Comparison of ENCODE assay signal across 10 mouse cellular contexts in genomic region chr15:27613255-27613654, GRCm38 (mm10). TPM values are rescaled to one million over a fixed set of nuclear protein-coding genes. Genes with fewer than 3 reads are reported as not detected.
A peak's percentile ranks its signal among the peaks of the same experiment; 100 is the strongest.
DNase-seq lines count a peak whose midpoint lies in the region; ATAC-seq and TF ChIP-seq lines count a peak whose summit lies in the region.
"Had no signal": no experiment of that assay in that cellular context is flagged by ENCODE, and none has a peak within 500 bp of the region (broad histone marks: within the 10 kb centered on the region; RNA-seq: fewer than 3 reads in every experiment).

No protein-coding gene starts in this region.

- no peaks in the 10 kb centered on the region for H3K27me3 ChIP-seq in hindbrain, postnatal 0 days (ENCODE audit: insufficient read depth, low read length)
- no peaks in the 10 kb centered on the region for H3K27me3 ChIP-seq in hindbrain, embryonic 10.5 days (ENCODE audit: insufficient read depth, poor library complexity, severe bottlenecking)
- no peaks in the 10 kb centered on the region for H3K27me3 ChIP-seq in midbrain, embryonic 12.5 days
- no peaks in the 10 kb centered on the region for H3K27me3 ChIP-seq in midbrain, postnatal 0 days (ENCODE audit: insufficient read depth, low read length)
- no peaks in the 10 kb centered on the region for H3K27me3 ChIP-seq in forebrain, embryonic 16.5 days (replicated peaks; ENCODE audit: control insufficient read depth, insufficient read depth, low read length)
- no peaks in the 10 kb centered on the region for H3K27me3 ChIP-seq in liver, postnatal 0 days (ENCODE audit: insufficient read depth, low read length)
- H3K27me3 ChIP-seq: embryonic facial prominence, embryonic 13.5 days had no signal

- peak; percentile 25 for ATAC-seq in hindbrain, postnatal 0 days
- 0 out of 2 replicates have a peak, but pooled peaks have one; percentile 21 for ATAC-seq in midbrain, embryonic 12.5 days (ENCODE audit: low FRiP score, low read depth)
- ATAC-seq in midbrain, postnatal 0 days (ENCODE audit: low FRiP score), result no peak
- 0 out of 2 replicates have a peak, but pooled peaks have one; percentile 32 for ATAC-seq in forebrain, embryonic 16.5 days
- ATAC-seq in liver, postnatal 0 days, result peak; percentile 64
- no peak for ATAC-seq in frontal cortex, adult (ENCODE audit: low TSS enrichment)

- H3K4me1 ChIP-seq in hindbrain, postnatal 0 days (ENCODE audit: insufficient read depth, low read length), result no peaks in the 10 kb centered on the region
- H3K4me1 ChIP-seq in hindbrain, embryonic 10.5 days (replicated peaks), result no peaks in the 10 kb centered on the region; the same call in 1 of the 2 replicates
- H3K4me1 ChIP-seq in midbrain, embryonic 12.5 days, result no peaks in the 10 kb centered on the region
- no peaks in the 10 kb centered on the region for H3K4me1 ChIP-seq in midbrain, postnatal 0 days (ENCODE audit: insufficient read depth, low read length)
- no peaks in the 10 kb centered on the region for H3K4me1 ChIP-seq in forebrain, embryonic 16.5 days (replicated peaks; ENCODE audit: control insufficient read depth, insufficient read depth, low read length)
- H3K4me1 ChIP-seq in liver, postnatal 0 days (ENCODE audit: insufficient read depth), result no peaks in the 10 kb centered on the region
- H3K4me1 ChIP-seq: embryonic facial prominence, embryonic 13.5 days had no signal

- H3K27ac ChIP-seq in hindbrain, postnatal 0 days, result no peak overlapping the region
- H3K27ac ChIP-seq in hindbrain, embryonic 10.5 days, result no peak overlapping the region
- H3K27ac ChIP-seq in midbrain, embryonic 12.5 days (replicated peaks), result no peak overlapping the region
- H3K27ac ChIP-seq in midbrain, postnatal 0 days (ENCODE audit: low read depth, low read length), result no peak overlapping the region
- no peak overlapping the region for H3K27ac ChIP-seq in forebrain, embryonic 16.5 days (ENCODE audit: low read length)
- no peak overlapping the region for H3K27ac ChIP-seq in liver, postnatal 0 days (ENCODE audit: low read depth)
- H3K27ac ChIP-seq: embryonic facial prominence, embryonic 13.5 days; left cerebral cortex, adult 2 months had no signal

- WGBS in hindbrain, postnatal 0 days, result 92% methylated on average over 4 of the region's 4 CpGs
- WGBS in hindbrain, embryonic 10.5 days, result 97% methylated on average over 4 of the region's 4 CpGs
- 94% methylated on average over 4 of the region's 4 CpGs for WGBS in midbrain, embryonic 12.5 days
- WGBS in midbrain, postnatal 0 days, result 93% methylated on average over 4 of the region's 4 CpGs
- WGBS in forebrain, embryonic 16.5 days, result 92% methylated on average over 4 of the region's 4 CpGs
- 87% methylated on average over 4 of the region's 4 CpGs for WGBS in liver, postnatal 0 days (ENCODE audit: insufficient replicate concordance)

- TF ChIP-seq CTCF in hindbrain, postnatal 0 days (IDR thresholded peaks at IDR 0.05; ENCODE audit: low read depth), result no peak
- TF ChIP-seq CTCF in midbrain, postnatal 0 days (IDR thresholded peaks at IDR 0.05), result no peak
- TF ChIP-seq CTCF in liver, postnatal 0 days (IDR thresholded peaks at IDR 0.05; ENCODE audit: low read depth), result no peak

- no peak for TF ChIP-seq EP300 in liver, postnatal 0 days (IDR thresholded peaks at IDR 0.05; ENCODE audit: low read depth)

- H3K4me3 ChIP-seq in hindbrain, postnatal 0 days (ENCODE audit: low read length), result no peak overlapping the region
- H3K4me3 ChIP-seq in hindbrain, embryonic 10.5 days, result no peak overlapping the region
- H3K4me3 ChIP-seq in midbrain, embryonic 12.5 days, result no peak overlapping the region
- H3K4me3 ChIP-seq in midbrain, postnatal 0 days (ENCODE audit: low read depth, low read length), result no peak overlapping the region
- no peak overlapping the region for H3K4me3 ChIP-seq in forebrain, embryonic 16.5 days (replicated peaks; ENCODE audit: low read length)
- H3K4me3 ChIP-seq in liver, postnatal 0 days (ENCODE audit: low read depth, low read length), result no peak overlapping the region
- H3K4me3 ChIP-seq: embryonic facial prominence, embryonic 13.5 days; left cerebral cortex, adult 2 months had no signal

- no peak overlapping the region for H3K4me2 ChIP-seq in hindbrain, postnatal 0 days (ENCODE audit: low read depth, low read length)
- H3K4me2 ChIP-seq in midbrain, embryonic 12.5 days (replicated peaks), result no peak overlapping the region
- no peak overlapping the region for H3K4me2 ChIP-seq in midbrain, postnatal 0 days (ENCODE audit: low read depth, low read length, poor library complexity, severe bottlenecking)
- H3K4me2 ChIP-seq in forebrain, embryonic 16.5 days (ENCODE audit: low read length), result no peak overlapping the region
- H3K4me2 ChIP-seq in liver, postnatal 0 days (ENCODE audit: low read depth, low read length), result no peak overlapping the region
- H3K4me2 ChIP-seq: embryonic facial prominence, embryonic 13.5 days had no signal

- no peak overlapping the region for H3K9ac ChIP-seq in hindbrain, postnatal 0 days (replicated peaks; ENCODE audit: low read length)
- H3K9ac ChIP-seq in midbrain, embryonic 12.5 days (replicated peaks), result no peak overlapping the region
- H3K9ac ChIP-seq in midbrain, postnatal 0 days (replicated peaks; ENCODE audit: low read length, poor library complexity, severe bottlenecking), result no peak overlapping the region
- no peak overlapping the region for H3K9ac ChIP-seq in forebrain, embryonic 16.5 days (replicated peaks; ENCODE audit: low read depth, low read length)
- no peak overlapping the region for H3K9ac ChIP-seq in liver, postnatal 0 days (replicated peaks)
- H3K9ac ChIP-seq: embryonic facial prominence, embryonic 13.5 days had no signal

- peaks cover 11% of the 10 kb centered on the region; the same call in 1 of the 2 replicates for H3K36me3 ChIP-seq in hindbrain, postnatal 0 days (ENCODE audit: insufficient read depth, low read length)
- H3K36me3 ChIP-seq in hindbrain, embryonic 10.5 days, result peaks cover 70% of the 10 kb centered on the region
- H3K36me3 ChIP-seq in midbrain, embryonic 12.5 days, result peaks cover 30% of the 10 kb centered on the region
- peaks cover 15% of the 10 kb centered on the region for H3K36me3 ChIP-seq in midbrain, postnatal 0 days (ENCODE audit: insufficient read depth, low read length)
- peaks cover 11% of the 10 kb centered on the region; the same call in 1 of the 2 replicates for H3K36me3 ChIP-seq in forebrain, embryonic 16.5 days (ENCODE audit: control insufficient read depth, insufficient read depth)
- peaks cover 56% of the 10 kb centered on the region for H3K36me3 ChIP-seq in liver, postnatal 0 days (replicated peaks; ENCODE audit: insufficient read depth, low read length)

- no peaks in the 10 kb centered on the region for H3K9me3 ChIP-seq in hindbrain, postnatal 0 days (ENCODE audit: low read length)
- H3K9me3 ChIP-seq in hindbrain, embryonic 10.5 days, result no peaks in the 10 kb centered on the region
- H3K9me3 ChIP-seq in midbrain, embryonic 12.5 days, result no peaks in the 10 kb centered on the region
- no peaks in the 10 kb centered on the region for H3K9me3 ChIP-seq in midbrain, postnatal 0 days (ENCODE audit: low read length)
- H3K9me3 ChIP-seq in forebrain, embryonic 16.5 days (ENCODE audit: control insufficient read depth, low read length), result no peaks in the 10 kb centered on the region
- H3K9me3 ChIP-seq in liver, postnatal 0 days (ENCODE audit: low read length), result no peaks in the 10 kb centered on the region
- H3K9me3 ChIP-seq: embryonic facial prominence, embryonic 13.5 days had no signal

- DNase-seq in hindbrain, postnatal 0 days (ENCODE audit: low spot score), result no peak
- DNase-seq in hindbrain, embryonic 10.5 days (ENCODE audit: low spot score), result no peak
- no peak for DNase-seq in midbrain, postnatal 0 days (ENCODE audit: low spot score)
- DNase-seq in liver, postnatal 0 days, result no peak
- no peak for DNase-seq in retina, postnatal 1 day

RNA-seq across cellular contexts. Expression of gene Otulin, which starts 17.2 kb away (rescaled TPM):
- 15.9 and 16.5 TPM in 2 replicates for total RNA-seq in hindbrain, postnatal 0 days (2014; rRNA removed)
- 25.4 and 26.3 TPM in 2 replicates for polyA plus RNA-seq in hindbrain, postnatal 0 days (2015; fragmentation: Nextera tagmentation; extraction: Ambion mirVana)
- polyA plus RNA-seq in hindbrain, embryonic 10.5 days (2016; fragmentation: Nextera tagmentation; extraction: Ambion mirVana), result 28.1 TPM in 2 replicates
- 29.0 and 30.4 TPM in 2 replicates for polyA plus RNA-seq in midbrain, embryonic 12.5 days (2016; fragmentation: Nextera tagmentation; extraction: Ambion mirVana)
- 17.8 and 24.7 TPM in 2 replicates for total RNA-seq in midbrain, postnatal 0 days (2014; rRNA removed)
- polyA plus RNA-seq in midbrain, postnatal 0 days (2015; fragmentation: Nextera tagmentation; extraction: Ambion mirVana), result 19.6 and 23.9 TPM in 2 replicates
- 27.9 and 28.0 TPM in 2 replicates for polyA plus RNA-seq in forebrain, embryonic 16.5 days (2015; fragmentation: Nextera tagmentation; extraction: Ambion mirVana)
- polyA plus RNA-seq in liver, postnatal 0 days (2015; fragmentation: Nextera tagmentation; extraction: Ambion mirVana), result 20.8 and 23.5 TPM in 2 replicates

Comparison
In these comparisons a context has a peak if more than half of its experiments do, and no peak if none do; other contexts are left out.
1. ATAC-seq: peak in hindbrain, postnatal 0 days (single experiment), midbrain, embryonic 12.5 days (single experiment), forebrain, embryonic 16.5 days (single experiment) and liver, postnatal 0 days (single experiment); none in midbrain, postnatal 0 days (single experiment) and frontal cortex, adult (single experiment).